Mouse (Mus musculus) stomach, embryonic 15.5 days (tissue): ENCODE data around the gene Gm17545. TPM values are rescaled to one million over a fixed set of nuclear protein-coding genes. Genes with fewer than 3 reads are reported as not detected.
"Not testable (repeated sequence)": the region's sequence is repeated elsewhere in the genome, so short reads cannot be mapped to it uniquely, and the experiment has no call there.

ENCODE experiments used
- ATAC-seq: fragments of 200-750 bp; cut with Nextera tagmentation; 2 replicates; pipeline ENCODE4 v1.8.0; 2017; ENCODE audit warnings: low read depth, moderate number of reproducible peaks, moderate TSS enrichment; ENCODE audit not compliant: insufficient read depth, low FRiP score
- H3K27ac ChIP-seq: fragments of 300-500 bp; sonication (generic); 2 replicates; pipeline ENCODE4 v1.5.1; 2015; ENCODE audit warnings: mild to moderate bottlenecking, inconsistent platforms
- H3K27me3 ChIP-seq: fragments of 300-500 bp; sonication (generic); replicated peaks from 2 replicates; pipeline ENCODE4 v1.6.1; 2015; ENCODE audit warnings: inconsistent platforms
- H3K36me3 ChIP-seq: fragments of 300-500 bp; sonication (generic); 2 replicates; pipeline ENCODE4 v1.6.1; 2015; ENCODE audit warnings: inconsistent platforms
- H3K4me1 ChIP-seq: fragments of 300-500 bp; sonication (generic); 2 replicates; pipeline ENCODE4 v1.6.1; 2015; ENCODE audit warnings: inconsistent platforms
- H3K4me2 ChIP-seq: fragments of 300-500 bp; sonication (generic); 2 replicates; pipeline ENCODE4 v1.6.1; 2015; ENCODE audit warnings: mild to moderate bottlenecking, inconsistent platforms
- H3K4me3 ChIP-seq: fragments of 300-500 bp; sonication (generic); replicated peaks from 2 replicates; pipeline ENCODE4 v1.5.1; 2015; ENCODE audit warnings: inconsistent platforms
- H3K9ac ChIP-seq: fragments of 300-500 bp; sonication (generic); 2 replicates; pipeline ENCODE4 v1.6.1; 2015; ENCODE audit warnings: inconsistent platforms
- H3K9me3 ChIP-seq: fragments of 300-500 bp; sonication (generic); 2 replicates; pipeline ENCODE4 v1.6.1; 2016; ENCODE audit warnings: inconsistent platforms
- WGBS: fragments of 180-500 bp; shearing (Covaris S2); methylation state at CpG from one replicate; pipeline ENCODE4 v1.1.7; 2015; 5-methylcytosine and 5-hydroxymethylcytosine counted together
- polyA plus RNA-seq: library from polyadenylated mRNA; unstranded; fragments of >200 nt; fragmentation: Nextera tagmentation; extraction: Ambion mirVana; gene quantifications from 2 replicates; pipeline ENCODE4 v1.2.1, GENCODE M21; 2015

The Gm17545 gene
- not detected in 2 replicates for polyA plus RNA-seq

GRCm38 (mm10) chr9:22453990-22454389 lies at the start of gene Gm17545:
Gm17545 (plus strand) TSS chr9:22454290.
- not testable (repeated sequence) for H3K4me3 ChIP-seq, H3K9me3 ChIP-seq, H3K9ac ChIP-seq, H3K4me1 ChIP-seq, H3K4me2 ChIP-seq, ATAC-seq, H3K27me3 ChIP-seq, H3K27ac ChIP-seq
- WGBS = 87% methylated on average over 8 of the region's 8 CpGs
- H3K36me3 ChIP-seq = peaks cover 54% of the 10 kb centered on the region

GRCm38 (mm10) chr9:22405414-22405813 lies 48.7 kb upstream of the Gm17545 start:
- Histone ChIP-seq H3K27ac (peak overlapping the region; percentile 59; the same call in 1 of the 2 replicates), H3K4me2 (no peak overlapping the region), H3K9ac (no peak overlapping the region), H3K4me1 (no peaks in the 10 kb centered on the region), H3K36me3 (no peaks in the 10 kb centered on the region), H3K27me3 (no peaks in the 10 kb centered on the region), H3K4me3 (no peak overlapping the region), H3K9me3 (no peaks in the 10 kb centered on the region)
- 0 out of 2 replicates have a peak, but pooled peaks have one; percentile 31 for ATAC-seq
- WGBS = 59% methylated on average over 3 of the region's 3 CpGs

- H3K36me3 ChIP-seq, H3K27ac ChIP-seq, H3K4me3 ChIP-seq, H3K4me1 ChIP-seq, H3K4me2 ChIP-seq, H3K9ac ChIP-seq, H3K27me3 ChIP-seq, ATAC-seq, H3K9me3 ChIP-seq: not testable (repeated sequence)
- 75% methylated on average over 4 of the region's 4 CpGs for WGBS
Observed at GRCm38 (mm10) chr9:22407633-22408032, 46.5 kb upstream of the Gm17545 start.

DNA sequence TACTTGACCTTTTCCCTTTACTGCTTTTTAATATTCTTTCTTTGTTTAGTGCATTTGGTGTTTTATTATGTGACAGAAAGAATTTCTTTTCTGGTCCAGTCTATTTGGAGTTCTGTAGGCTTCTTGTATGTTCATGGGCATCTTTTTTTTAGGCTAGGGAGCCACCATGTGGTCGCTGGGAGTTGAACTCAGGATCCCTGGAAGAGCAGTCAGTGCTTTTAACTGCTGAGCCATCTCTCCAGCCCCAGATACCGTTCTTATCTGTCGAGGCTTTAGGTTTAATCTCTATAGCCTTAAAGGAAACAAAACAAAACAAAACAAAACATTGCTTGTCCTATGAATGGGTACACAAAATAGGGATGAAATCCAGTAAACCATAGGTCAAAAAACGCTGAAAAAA lies 45.7 kb upstream of the Gm17545 start:
- H3K4me3 ChIP-seq, ATAC-seq: not testable (repeated sequence)
- WGBS = 25% methylated on average over 4 of the region's 4 CpGs

GRCm38 (mm10) chr9:22409501-22409900 lies 44.6 kb upstream of the Gm17545 start:
- Histone ChIP-seq H3K36me3 (no peaks in the 10 kb centered on the region), H3K9ac (no peak overlapping the region), H3K4me1 (no peaks in the 10 kb centered on the region), H3K27me3 (no peaks in the 10 kb centered on the region), H3K27ac (no peak overlapping the region), H3K4me2 (no peak overlapping the region), H3K9me3 (no peaks in the 10 kb centered on the region), H3K4me3 (no peak overlapping the region)
- no peak for ATAC-seq
- WGBS = 59% methylated on average over 7 of the region's 7 CpGs

More for the DNA sequence above, 45.7 kb upstream of the Gm17545 start:
- not testable (repeated sequence) for H3K27me3 ChIP-seq, H3K9ac ChIP-seq, H3K27ac ChIP-seq, H3K36me3 ChIP-seq, H3K4me1 ChIP-seq, H3K4me2 ChIP-seq, H3K9me3 ChIP-seq

DNA sequence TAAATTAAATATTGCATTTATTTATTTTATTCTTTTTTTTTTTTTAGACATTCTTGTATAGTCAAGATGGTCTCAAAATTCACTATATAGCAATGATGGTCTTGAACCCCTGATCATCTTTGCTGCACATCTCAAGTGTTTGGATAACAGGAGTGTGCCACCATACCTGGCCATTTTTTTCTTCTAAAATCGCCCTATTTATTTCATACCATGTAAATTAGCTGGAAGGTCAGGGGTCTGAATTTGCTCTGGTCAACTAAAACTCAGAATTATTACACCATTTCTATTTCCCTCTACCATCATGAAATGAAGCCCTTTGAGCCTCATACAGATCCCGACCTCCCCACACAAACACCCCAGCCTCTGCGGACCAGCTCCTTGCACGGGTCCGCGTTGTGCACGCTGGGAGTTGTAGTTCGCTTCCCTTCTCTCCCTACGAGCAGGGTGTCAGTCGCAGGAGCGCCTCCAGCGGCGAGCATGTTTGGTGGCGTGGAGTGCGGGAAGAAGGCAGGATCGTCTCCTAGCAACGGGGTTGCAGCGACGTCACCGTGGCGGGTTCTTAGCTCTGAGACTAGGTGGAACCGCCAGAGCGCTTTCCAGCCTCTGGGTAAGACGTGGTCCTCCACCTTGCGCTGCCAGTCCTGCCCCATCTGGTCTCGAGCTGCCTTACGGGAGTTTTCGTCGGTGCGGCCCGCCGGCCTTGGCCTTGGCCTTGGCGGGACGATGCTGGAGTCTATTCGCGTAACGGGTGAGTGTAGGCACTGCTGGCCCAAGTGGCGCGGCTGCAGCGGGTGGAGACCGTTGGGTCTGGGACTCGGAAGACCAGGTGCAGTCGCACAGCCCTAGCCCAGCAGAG lies 42.9 kb upstream of the Gm17545 start, which contains the start of gene 9530077C05Rik:
Gene 9530077C05Rik (plus strand): TSS at position 512 of the 856 bp plus-strand sequence.
- WGBS = under 1% methylated on average over 43 of the region's 43 CpGs
- H3K36me3 ChIP-seq = no peaks in the 10 kb centered on the region
- no peak within 1 kb of the TSS for H3K27ac ChIP-seq
- no peaks in the 10 kb centered on the region for H3K27me3 ChIP-seq
- H3K4me1 ChIP-seq = no peaks in the 10 kb centered on the region
- H3K4me2 ChIP-seq = peak within 1 kb of the TSS; percentile 89
- peak; percentile 98 for ATAC-seq
- H3K9ac ChIP-seq = peak within 1 kb of the TSS; percentile 41
- H3K9me3 ChIP-seq = no peaks in the 10 kb centered on the region
- H3K4me3 ChIP-seq = peak within 1 kb of the TSS; percentile 60

DNA sequence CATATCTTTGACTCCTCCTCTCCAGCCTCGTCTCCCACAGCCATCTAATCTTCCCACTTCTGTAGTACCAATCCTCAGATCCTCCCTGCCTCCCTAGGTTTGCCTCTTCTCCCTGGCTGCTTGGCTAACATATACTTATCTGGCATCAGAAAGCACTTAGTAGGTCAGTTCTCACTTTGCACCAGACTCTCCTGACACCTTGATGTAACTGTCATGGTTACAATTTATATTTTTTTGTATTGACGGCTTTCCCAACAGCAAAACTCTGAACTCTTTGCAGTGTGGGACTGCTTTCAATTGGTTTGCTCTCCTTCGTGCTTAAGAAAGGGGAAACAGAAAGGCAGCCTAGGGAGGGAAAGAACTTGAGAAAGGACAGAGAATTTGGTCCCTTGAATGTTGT lies 37.9 kb upstream of the Gm17545 start:
- Histone ChIP-seq H3K4me3 (no peak overlapping the region), H3K27ac (no peak overlapping the region), H3K27me3 (no peaks in the 10 kb centered on the region), H3K36me3 (no peaks in the 10 kb centered on the region), H3K9ac (no peak overlapping the region), H3K4me1 (no peaks in the 10 kb centered on the region), H3K4me2 (no peak overlapping the region), H3K9me3 (no peaks in the 10 kb centered on the region)
- no peak for ATAC-seq
- WGBS = 76% methylated on average over 3 of the region's 3 CpGs

- H3K27ac ChIP-seq = no peak overlapping the region
- H3K4me1 ChIP-seq = no peaks in the 10 kb centered on the region
- WGBS = 40% methylated on average over 6 of the region's 6 CpGs
- H3K36me3 ChIP-seq = no peaks in the 10 kb centered on the region
- no peak overlapping the region for H3K4me2 ChIP-seq
- no peaks in the 10 kb centered on the region for H3K9me3 ChIP-seq
- no peaks in the 10 kb centered on the region for H3K27me3 ChIP-seq
- no peak overlapping the region for H3K4me3 ChIP-seq
- H3K9ac ChIP-seq = no peak overlapping the region
- ATAC-seq = no peak
Observed at GRCm38 (mm10) chr9:22417547-22417946, 36.5 kb upstream of the Gm17545 start.

GRCm38 (mm10) chr9:22419877-22420276 lies 34.2 kb upstream of the Gm17545 start:
- Histone ChIP-seq H3K4me3 (no peak overlapping the region), H3K4me1 (no peaks in the 10 kb centered on the region), H3K9ac (no peak overlapping the region), H3K9me3 (no peaks in the 10 kb centered on the region), H3K27ac (no peak overlapping the region), H3K36me3 (no peaks in the 10 kb centered on the region), H3K27me3 (no peaks in the 10 kb centered on the region), H3K4me2 (no peak overlapping the region)
- no peak for ATAC-seq
- WGBS = 77% methylated on average over 3 of the region's 3 CpGs

DNA sequence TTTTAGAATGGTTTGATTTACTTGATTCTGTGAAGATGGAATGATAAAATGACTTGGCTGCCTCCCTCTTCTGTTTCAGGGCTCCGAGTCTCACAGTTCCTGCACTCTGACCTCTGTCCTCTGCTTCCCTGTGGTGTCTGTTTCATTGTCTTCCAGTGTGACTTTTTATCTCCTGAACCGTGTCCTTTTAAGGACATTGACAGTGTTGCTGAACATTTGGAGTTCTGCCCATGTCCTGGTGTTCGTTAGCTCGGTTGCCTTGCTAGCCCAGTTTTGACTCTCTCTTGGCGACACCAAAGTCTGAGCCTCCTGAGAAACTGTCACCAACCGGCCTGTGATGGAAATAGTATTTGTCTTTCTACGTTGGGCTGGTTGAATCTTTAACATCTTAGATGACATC lies 33.6 kb upstream of the Gm17545 start:
- Histone ChIP-seq H3K4me2 (no peak overlapping the region), H3K4me3 (no peak overlapping the region), H3K27ac (no peak overlapping the region), H3K27me3 (no peaks in the 10 kb centered on the region), H3K36me3 (no peaks in the 10 kb centered on the region), H3K9ac (no peak overlapping the region), H3K4me1 (no peaks in the 10 kb centered on the region), H3K9me3 (no peaks in the 10 kb centered on the region)
- no peak for ATAC-seq
- 54% methylated on average over 7 of the region's 7 CpGs for WGBS

GRCm38 (mm10) chr9:22422559-22422958 lies 31.5 kb upstream of the Gm17545 start:
- no peak for ATAC-seq
- Histone ChIP-seq H3K4me1 (no peaks in the 10 kb centered on the region), H3K4me2 (no peak overlapping the region)

GRCm38 (mm10) chr9:22423507-22423906 lies 30.6 kb upstream of the Gm17545 start:
- Histone ChIP-seq H3K9ac (no peak overlapping the region), H3K27me3 (no peaks in the 10 kb centered on the region), H3K4me3 (no peak overlapping the region), H3K36me3 (no peaks in the 10 kb centered on the region), H3K4me2 (no peak overlapping the region), H3K4me1 (no peaks in the 10 kb centered on the region), H3K9me3 (no peaks in the 10 kb centered on the region), H3K27ac (no peak overlapping the region)
- 67% methylated on average over 1 of the region's 1 CpGs for WGBS
- no peak for ATAC-seq

More at GRCm38 (mm10) chr9:22422559-22422958, 31.5 kb upstream of the Gm17545 start:
- Histone ChIP-seq H3K4me3 (no peak overlapping the region), H3K27ac (no peak overlapping the region), H3K27me3 (no peaks in the 10 kb centered on the region), H3K9me3 (no peaks in the 10 kb centered on the region), H3K9ac (no peak overlapping the region), H3K36me3 (no peaks in the 10 kb centered on the region)
- WGBS = 55% methylated on average over 1 of the region's 1 CpGs
